Mouse (Mus musculus) adrenal gland, adult 18-20 months (tissue): ENCODE results near the gene Ankrd11. TPM values are rescaled to one million over a fixed set of nuclear protein-coding genes. Genes with fewer than 3 reads are reported as not detected.

Experiments
- DNase-seq, 2 experiments: peaks; one replicate each; pipeline ENCODE4 v3.0.0; 2021 to 2022; ENCODE audit warnings: low spot score in 2 of 2
- total RNA-seq, 2 experiments: library from RNA; stranded (reverse); gene quantifications; 1 replicate in 1 of 2; 2 replicates in 1 of 2; pipeline ENCODE4 v1.2.3; 2021

Gene Ankrd11
- total RNA-seq, 2 experiments from 2014 or later: 69.1 to 93.7 TPM

DNA sequence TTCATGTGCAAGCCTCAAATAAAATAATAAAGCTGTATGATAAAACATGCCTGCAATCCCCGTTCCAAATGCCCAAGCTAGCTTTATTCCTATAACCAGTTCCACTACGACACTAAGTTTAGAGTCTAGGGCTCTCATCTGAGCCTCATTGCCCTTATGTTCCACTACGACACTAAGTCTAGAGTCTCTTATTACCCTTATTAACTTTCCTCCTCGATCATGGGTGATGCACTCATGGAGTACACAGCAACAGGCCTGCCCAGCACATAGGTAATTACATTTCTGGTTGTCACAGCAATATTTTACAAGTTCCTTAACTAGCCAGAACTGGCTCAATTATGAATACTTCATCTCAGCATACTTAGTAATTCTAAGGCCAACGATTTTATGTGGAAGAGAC, 36.3 kb downstream of the Ankrd11 start:
- DNase-seq: no peak

DNA sequence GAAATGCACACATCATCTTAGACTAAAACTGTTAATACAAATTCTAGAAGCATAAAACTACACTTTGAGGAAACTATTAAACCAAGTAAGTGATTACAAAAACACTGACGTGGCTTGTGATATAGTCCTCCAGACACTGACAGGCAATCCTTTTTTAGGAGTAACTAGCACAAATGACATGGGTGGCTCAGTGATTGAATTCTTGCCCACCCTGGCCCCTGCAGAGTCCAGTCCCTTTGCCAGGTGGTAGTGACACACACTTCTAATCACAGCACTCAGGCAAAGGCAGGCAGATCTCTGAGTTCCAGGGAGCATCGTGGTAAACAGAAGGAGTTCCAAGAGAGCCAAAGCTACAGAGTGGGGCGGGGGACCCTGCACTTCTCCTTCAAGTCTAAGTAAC, 36.7 kb downstream of the Ankrd11 start:
- DNase-seq: no peak

GRCm38 (mm10) chr8:123004033-123004922, 37.8 kb downstream of the Ankrd11 start:
- no peak for DNase-seq

- no peak for DNase-seq
Measured at GRCm38 (mm10) chr8:123000311-123000710, 41.8 kb downstream of the Ankrd11 start.

DNA sequence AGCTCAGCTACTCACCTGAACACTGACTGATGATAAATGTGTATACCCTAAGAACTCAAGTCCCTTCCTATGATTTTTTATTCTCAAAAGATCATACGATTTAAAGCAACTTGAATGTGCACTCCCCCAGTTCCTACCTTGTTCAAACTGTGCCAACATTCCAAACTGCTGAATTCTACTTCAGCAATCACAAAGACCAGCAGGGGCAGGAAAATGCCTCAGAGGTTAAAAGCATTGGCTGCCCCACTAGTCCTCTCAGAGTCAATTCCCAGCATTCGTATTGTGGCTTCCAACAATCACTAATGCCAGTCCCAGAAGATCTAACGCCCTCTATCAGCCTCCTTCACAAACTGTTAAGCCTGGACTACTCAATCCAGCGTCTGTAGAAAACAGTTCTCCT, 44.1 kb downstream of the Ankrd11 start:
- DNase-seq: no peak

DNA sequence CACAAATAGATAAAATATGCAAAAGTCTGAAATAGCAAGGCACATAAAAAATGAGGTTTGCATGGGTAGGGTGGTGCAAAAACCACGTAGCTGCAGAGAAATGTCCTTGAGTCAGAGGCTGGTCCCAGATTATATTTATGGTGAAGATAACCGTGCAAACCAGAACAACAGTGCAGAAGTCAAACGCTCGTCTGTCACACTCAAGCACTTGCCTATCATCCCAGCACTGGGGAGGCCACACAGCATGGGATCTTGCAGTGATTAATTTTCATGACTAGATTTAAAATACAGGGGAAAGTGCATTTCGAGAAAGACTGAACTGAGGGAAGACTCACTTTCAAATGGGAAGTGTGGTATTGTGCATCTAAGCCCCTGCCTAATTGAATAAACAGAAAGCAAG, 48.3 kb downstream of the Ankrd11 start:
- DNase-seq: no peak

GRCm38 (mm10) chr8:122993031-122993430, 49.0 kb downstream of the Ankrd11 start:
- no peak for DNase-seq

DNA sequence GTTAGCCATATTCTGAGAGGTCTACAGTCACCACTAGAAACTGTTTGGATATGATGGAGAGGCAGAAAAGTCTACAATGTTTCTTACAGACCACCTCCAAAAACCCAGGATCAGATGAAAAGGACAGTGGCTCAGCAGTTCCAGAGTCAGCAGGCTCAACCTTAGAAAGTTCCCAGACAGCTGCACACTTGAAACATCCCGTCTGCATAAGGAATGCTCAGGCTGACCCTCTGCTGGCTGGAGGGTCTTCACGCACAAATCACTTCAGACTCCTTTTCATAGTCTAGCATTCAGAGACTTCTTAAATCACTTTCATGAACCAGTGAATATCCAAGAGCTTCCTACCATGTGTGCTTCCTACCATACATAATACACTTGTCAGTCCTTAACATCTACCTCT, 49.8 kb downstream of the Ankrd11 start:
- no peak for DNase-seq

DNA sequence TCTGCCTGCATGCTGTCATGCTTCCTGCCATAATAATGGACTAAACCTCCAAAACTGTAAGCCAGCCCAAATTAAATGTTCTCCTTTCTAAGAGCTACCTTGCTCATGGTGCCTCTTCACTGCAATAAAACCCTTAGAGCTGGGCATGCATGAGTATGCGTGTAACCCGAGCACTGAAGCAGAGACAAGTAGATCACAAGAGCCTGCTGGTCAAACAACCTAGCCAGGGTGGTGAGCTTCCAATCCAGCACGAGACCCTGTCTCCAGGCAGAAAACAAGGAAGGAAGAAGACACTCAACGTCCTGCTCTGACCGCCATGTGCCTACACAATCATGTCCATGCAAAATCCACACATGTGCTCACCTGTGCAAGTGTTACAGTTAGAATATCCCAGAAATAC, 50.7 kb downstream of the Ankrd11 start:
- no peak for DNase-seq

GRCm38 (mm10) chr8:122989976-122990375, 52.1 kb downstream of the Ankrd11 start:
- no peak for DNase-seq

DNA sequence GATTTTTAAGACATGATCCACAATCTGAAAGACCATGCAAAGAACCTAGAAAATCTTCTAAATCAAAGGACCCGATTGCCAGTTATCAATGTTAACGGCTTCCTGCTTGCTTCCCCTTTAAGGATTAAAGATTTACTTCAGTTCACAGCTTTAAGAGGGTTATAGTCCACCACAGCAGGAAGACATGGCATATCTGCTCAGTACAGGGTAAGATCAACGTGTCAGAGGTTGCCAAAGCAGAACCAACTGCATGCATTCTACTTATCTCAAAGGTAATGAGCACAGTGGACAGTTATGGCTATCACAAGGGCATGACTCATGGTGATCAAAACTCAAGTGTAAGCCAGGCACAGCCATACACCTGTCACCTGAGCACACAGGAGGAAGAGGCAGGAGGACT, 53.1 kb downstream of the Ankrd11 start:
- DNase-seq: no peak

DNA sequence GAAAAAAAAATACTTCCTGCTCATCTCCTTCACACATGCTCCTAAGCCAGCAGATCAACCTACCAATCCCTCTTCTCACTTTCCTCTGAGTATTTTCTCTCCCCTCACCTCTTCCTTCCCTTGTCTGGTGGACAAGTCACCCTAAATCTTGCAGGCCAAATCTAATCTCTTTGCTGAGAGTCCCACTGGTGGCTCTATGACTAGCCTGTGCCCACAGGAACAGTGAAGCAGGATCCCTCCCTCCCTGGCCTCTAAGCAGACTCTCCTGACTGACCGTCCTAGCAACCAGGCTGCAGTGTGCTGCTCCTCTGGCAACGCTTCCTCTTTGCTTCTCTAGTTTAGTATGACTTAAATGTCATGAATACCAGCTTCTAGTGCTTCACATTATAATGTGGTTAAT, 54.8 kb downstream of the Ankrd11 start:
- DNase-seq: no peak

- no peak for DNase-seq
Measured at GRCm38 (mm10) chr8:122986501-122987184, 55.4 kb downstream of the Ankrd11 start.

DNA sequence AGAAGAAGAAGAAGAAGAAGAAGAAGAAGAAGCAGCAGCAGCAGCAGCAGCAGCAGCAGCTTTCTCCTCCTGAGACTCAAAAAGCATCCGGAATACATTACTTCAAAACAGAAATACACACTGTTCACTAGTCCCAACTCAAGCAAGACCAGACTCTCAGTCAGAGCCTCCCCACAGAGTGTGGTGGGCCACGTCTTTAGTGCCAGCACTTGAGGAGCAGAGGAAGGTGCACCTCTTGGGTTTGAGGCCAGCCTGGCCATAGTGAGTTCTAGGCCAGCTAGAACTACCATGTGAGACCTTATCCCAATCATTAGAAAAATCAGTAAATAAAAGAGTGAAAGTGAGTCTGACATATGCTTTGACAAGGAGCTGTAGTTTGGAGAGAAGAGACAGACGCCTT, 57.9 kb downstream of the Ankrd11 start:
- DNase-seq: no peak

- no peak for DNase-seq
Measured at GRCm38 (mm10) chr8:122983178-122983942, 58.7 kb downstream of the Ankrd11 start.

DNA sequence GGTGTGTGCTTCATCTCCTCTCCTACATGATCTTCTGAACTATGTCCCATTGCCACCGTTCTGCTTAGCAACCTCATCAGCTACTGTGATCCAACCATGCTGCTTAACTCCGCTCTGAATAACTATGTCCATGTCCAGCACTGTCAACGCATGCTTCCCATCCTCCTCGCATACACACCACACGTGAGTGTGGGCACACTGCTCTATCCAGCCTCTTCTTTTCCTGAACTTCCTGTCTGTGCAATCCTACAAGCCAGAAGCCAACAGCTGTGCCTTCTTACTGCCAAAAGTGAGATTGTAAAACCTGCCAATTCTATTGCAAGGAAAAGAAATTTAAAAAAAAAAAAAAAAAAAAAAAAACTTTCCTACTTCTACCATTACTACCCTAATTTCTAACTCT, 60.4 kb downstream of the Ankrd11 start:
- no peak for DNase-seq

- no peak for DNase-seq
Measured at GRCm38 (mm10) chr8:122979865-122980509, 62.1 kb downstream of the Ankrd11 start.

GRCm38 (mm10) chr8:122979424-122979823, 62.7 kb downstream of the Ankrd11 start:
- no peak for DNase-seq

- DNase-seq: no peak
Measured at GRCm38 (mm10) chr8:122976046-122976445, 66.0 kb downstream of the Ankrd11 start.

DNA sequence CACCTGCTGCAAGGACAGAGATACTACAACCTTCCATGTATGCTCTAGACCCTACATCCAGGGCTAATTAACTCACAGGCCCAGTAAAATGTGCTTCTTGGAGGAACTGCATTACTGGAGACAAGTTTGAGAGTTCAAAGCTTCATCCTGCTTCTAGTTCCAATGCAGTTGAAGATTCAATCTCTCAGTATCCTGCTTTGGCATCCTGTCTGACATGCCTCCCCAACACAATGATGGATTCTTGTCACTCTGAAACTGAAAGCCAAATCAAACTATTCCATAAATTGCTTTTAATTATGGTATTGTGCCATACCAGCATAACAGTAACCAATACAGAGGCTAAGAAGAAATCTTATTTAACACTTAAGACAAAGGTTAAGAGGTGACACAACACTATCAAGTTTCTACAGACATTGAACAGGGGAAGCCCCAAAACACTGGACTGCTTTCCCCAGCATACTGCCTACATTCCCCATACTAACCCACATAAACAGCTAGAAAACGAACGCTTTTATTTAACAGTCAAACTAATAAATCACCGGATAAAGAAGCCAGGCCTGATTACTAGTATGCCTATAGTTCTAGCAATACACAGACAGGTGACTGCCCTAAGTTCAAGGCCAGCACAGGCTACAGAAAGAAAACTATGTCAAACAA, 72.0 kb downstream of the Ankrd11 start:
- no peak for DNase-seq

GRCm38 (mm10) chr8:122968145-122968544, 73.9 kb downstream of the Ankrd11 start:
- no peak for DNase-seq
